Mouse (Mus musculus) mature B cell (primary cell): ENCODE results near the gene Sh3d21.

Experiments used
- in situ Hi-C: fragments of 300-500 bp; cut with MboI; formaldehyde crosslinking; loops from 2 replicates; pipeline ENCODE4 v1.14.3; 2019

Sh3d21 gene

GRCm38 (mm10) chr4:126109613-126110373, 53.5 kb downstream of the Sh3d21 start:
- in situ Hi-C loops = no loop called here

GRCm38 (mm10) chr4:126108061-126108740, 55.1 kb downstream of the Sh3d21 start:
- in situ Hi-C loops = no loop called here

- in situ Hi-C loops = no loop called here
Observed at GRCm38 (mm10) chr4:126105131-126105783, 58.0 kb downstream of the Sh3d21 start.

- in situ Hi-C loops = no loop called here
Observed at GRCm38 (mm10) chr4:126104261-126105075, 58.8 kb downstream of the Sh3d21 start.

GRCm38 (mm10) chr4:126103590-126104068, 59.7 kb downstream of the Sh3d21 start, which contains the start of gene Stk40:
Stk40 (plus strand) TSS chr4:126103957.
- in situ Hi-C loops = no loop called here

GRCm38 (mm10) chr4:126103057-126103581, 60.2 kb downstream of the Sh3d21 start:
- in situ Hi-C loops = no loop called here

GRCm38 (mm10) chr4:126102061-126102841, 61.0 kb downstream of the Sh3d21 start:
- in situ Hi-C loops = no loop called here

- in situ Hi-C loops = no loop called here
Observed at GRCm38 (mm10) chr4:126100764-126101163, 62.5 kb downstream of the Sh3d21 start.
